Mouse (Mus musculus): ENCODE measurements around the gene Gm20820. TPM values are rescaled to one million over a fixed set of nuclear protein-coding genes. Genes with fewer than 3 reads are reported as not detected.
"Not testable (repeated sequence)": the region's sequence is repeated elsewhere in the genome, so short reads cannot be mapped to it uniquely, and the experiment has no call there.

The Gm20820 gene
- not detected in 2 replicates for polyA plus RNA-seq (2015; fragmentation: Nextera tagmentation; extraction: Ambion mirVana)

DNA sequence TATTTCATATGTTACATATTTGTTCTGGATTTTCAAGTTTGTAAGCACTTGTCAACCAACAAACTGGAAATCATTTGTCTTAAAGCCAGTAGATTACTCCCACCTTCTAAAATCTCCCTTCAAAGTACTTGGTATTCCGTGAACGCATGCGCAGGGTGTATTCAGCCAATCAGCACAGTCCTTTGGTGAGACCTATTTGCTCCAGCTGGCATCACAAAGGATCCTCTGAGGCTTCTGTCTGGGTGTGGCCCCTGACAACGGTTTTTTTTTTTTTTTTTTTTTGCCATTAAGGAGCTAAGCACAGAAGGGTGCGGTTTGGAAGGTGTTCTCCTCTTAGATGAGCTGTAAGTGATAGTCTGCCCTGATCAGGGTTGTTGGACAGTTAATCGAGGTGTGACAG is at the start of gene Gm20820:
Gene Gm20820, plus strand, starts transcription at position 301 of the 400 bp plus-strand sequence.
- WGBS = no CpG with 5 or more reads among the region's 6 CpGs
- not testable (repeated sequence) for H3K9me3 ChIP-seq (replicated peaks; ENCODE audit: control insufficient read depth, low read length, poor library complexity, severe bottlenecking); H3K9ac ChIP-seq (ENCODE audit: low read depth, low read length); H3K27me3 ChIP-seq (ENCODE audit: control insufficient read depth, insufficient read depth, low read depth, low read length); H3K36me3 ChIP-seq (ENCODE audit: control insufficient read depth, insufficient read depth, low read length); ATAC-seq; H3K4me3 ChIP-seq (ENCODE audit: low read depth, low read length); H3K4me1 ChIP-seq (ENCODE audit: control insufficient read depth, insufficient read depth, low read length); H3K4me2 ChIP-seq (ENCODE audit: low read length); H3K27ac ChIP-seq (ENCODE audit: low read length)
